Mouse (Mus musculus) gastrocnemius, adult 18-20 months (tissue): ENCODE measurements around the gene Gxylt2. TPM values are rescaled to one million over a fixed set of nuclear protein-coding genes. Genes with fewer than 3 reads are reported as not detected.
A peak's percentile ranks its signal among the peaks of the same experiment; 100 is the strongest.

ENCODE experiments used
- DNase-seq: peaks from one replicate; pipeline ENCODE4 v3.0.0; 2021; ENCODE audit warnings: low spot score
- long read RNA-seq, 2 experiments: library from polyadenylated mRNA; stranded (forward); transcript quantifications; one replicate each; pipeline ENCODE4 v2.0.0; 2021
- total RNA-seq, 2 experiments: library from RNA; stranded (reverse); gene quantifications; 2 replicates each; pipeline ENCODE4 v1.2.3; 2021

The Gxylt2 gene
- under 1 TPM; 0.32 to 0.66 TPM for total RNA-seq
- long read RNA-seq, experiment 1, partial matches to known transcripts, result 0 of 1 reads
- long read RNA-seq, experiment 1, other reads (novel, unspliced or antisense), result 1 of 1 reads
- long read RNA-seq, experiment 2, result 0 reads

- peak; percentile 14 for DNase-seq
Measured at GRCm38 (mm10) chr6:100704574-100705365, at the start of gene Gxylt2. Gene Gxylt2 (plus strand): TSS chr6:100704734.

GRCm38 (mm10) chr6:100660395-100660794, 44.1 kb upstream of the Gxylt2 start:
- DNase-seq, result peak; percentile 53

GRCm38 (mm10) chr6:100662224-100662623, 42.3 kb upstream of the Gxylt2 start:
- no peak for DNase-seq

GRCm38 (mm10) chr6:100667644-100668043, 36.9 kb upstream of the Gxylt2 start:
- no peak for DNase-seq

- no peak for DNase-seq
Measured at GRCm38 (mm10) chr6:100668858-100669257, 35.7 kb upstream of the Gxylt2 start.

GRCm38 (mm10) chr6:100670370-100670841, 34.1 kb upstream of the Gxylt2 start:
- peak; percentile 45 for DNase-seq

- peak; percentile 88 for DNase-seq
Measured at GRCm38 (mm10) chr6:100670880-100671344, 33.6 kb upstream of the Gxylt2 start, which contains the start of gene Shq1. Gene Shq1 (minus strand): TSS chr6:100671157.

GRCm38 (mm10) chr6:100671401-100671800, 33.1 kb upstream of the Gxylt2 start:
- no peak for DNase-seq

GRCm38 (mm10) chr6:100674974-100675373, 29.6 kb upstream of the Gxylt2 start:
- peak; percentile 14 for DNase-seq

GRCm38 (mm10) chr6:100676461-100676860, 28.1 kb upstream of the Gxylt2 start:
- DNase-seq, result no peak

GRCm38 (mm10) chr6:100678636-100679035, 25.9 kb upstream of the Gxylt2 start:
- no peak for DNase-seq

GRCm38 (mm10) chr6:100686341-100686740, 18.2 kb upstream of the Gxylt2 start:
- no peak for DNase-seq

- no peak for DNase-seq
Measured at GRCm38 (mm10) chr6:100699986-100700385, 4.5 kb upstream of the Gxylt2 start.

GRCm38 (mm10) chr6:100700774-100701173, 3.8 kb upstream of the Gxylt2 start:
- no peak for DNase-seq

- no peak for DNase-seq
Measured at GRCm38 (mm10) chr6:100704197-100704573, 349 bp upstream of the Gxylt2 start.

- no peak for DNase-seq
Measured at GRCm38 (mm10) chr6:100705366-100705811, 855 bp downstream of the Gxylt2 start.

- DNase-seq, result no peak
Measured at GRCm38 (mm10) chr6:100706861-100707260, 2.3 kb downstream of the Gxylt2 start.

GRCm38 (mm10) chr6:100707557-100707956, 3.0 kb downstream of the Gxylt2 start:
- DNase-seq, result peak; percentile 38

GRCm38 (mm10) chr6:100708248-100708647, 3.7 kb downstream of the Gxylt2 start:
- DNase-seq, result no peak

- DNase-seq, result no peak
Measured at GRCm38 (mm10) chr6:100708996-100709395, 4.5 kb downstream of the Gxylt2 start.

- DNase-seq, result peak; percentile 36
Measured at GRCm38 (mm10) chr6:100709483-100709882, 4.9 kb downstream of the Gxylt2 start.

GRCm38 (mm10) chr6:100710170-100710569, 5.6 kb downstream of the Gxylt2 start:
- no peak for DNase-seq

- no peak for DNase-seq
Measured at GRCm38 (mm10) chr6:100710866-100711265, 6.3 kb downstream of the Gxylt2 start.
